Mouse (Mus musculus): ENCODE measurements around the gene Gm8947.

Gm8947 gene

GRCm38 (mm10) chr1:151224536-151224935, 32.4 kb downstream of the Gm8947 start:
- DNase-seq (ENCODE audit: low spot score) = no peak

DNA sequence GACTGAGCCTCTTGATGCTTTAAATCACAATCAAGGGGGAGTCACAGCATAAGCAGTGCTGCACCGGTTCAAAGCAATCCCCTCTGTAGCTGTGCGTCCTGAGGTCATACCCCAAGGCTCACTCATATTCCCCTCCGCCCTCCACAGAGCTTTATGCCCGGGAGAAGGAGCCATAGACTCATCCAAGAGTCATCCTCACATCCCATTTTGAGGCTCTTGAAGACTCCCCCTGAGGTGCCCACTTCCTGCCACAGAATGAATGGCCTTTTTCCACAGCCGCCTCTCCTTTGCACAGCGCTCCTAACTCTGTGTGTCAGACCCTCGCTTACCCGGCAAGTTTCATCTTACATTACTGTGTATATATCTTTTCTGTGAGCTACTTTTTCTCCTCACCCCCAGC, 35.3 kb downstream of the Gm8947 start:
- DNase-seq (ENCODE audit: low spot score) = no peak

- no peak for DNase-seq (ENCODE audit: low spot score)
Observed at GRCm38 (mm10) chr1:151228320-151228989, 36.3 kb downstream of the Gm8947 start.

- DNase-seq (ENCODE audit: low spot score) = no peak
Observed at GRCm38 (mm10) chr1:151232346-151232745, 40.2 kb downstream of the Gm8947 start.

DNA sequence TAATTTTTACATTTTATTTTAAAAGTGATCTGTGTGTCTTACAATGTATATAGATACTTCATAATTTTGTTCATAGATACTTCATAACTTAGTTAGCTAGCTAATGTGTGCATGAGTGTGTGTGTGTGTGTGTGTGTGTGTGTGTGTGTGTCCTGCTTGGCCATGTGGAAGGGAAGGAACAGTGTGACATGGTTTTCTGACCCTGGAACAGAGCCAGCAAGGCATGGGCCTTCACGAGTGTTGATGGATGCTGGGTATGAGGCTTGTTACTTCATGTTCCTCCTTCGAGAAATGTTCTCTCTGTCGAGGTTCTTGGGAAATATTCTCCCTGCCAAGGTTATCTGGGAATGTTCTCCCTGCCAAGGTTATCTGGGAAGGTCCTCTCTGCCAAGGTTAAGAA, 41.6 kb downstream of the Gm8947 start:
- DNase-seq (ENCODE audit: low spot score) = no peak

- no peak for DNase-seq (ENCODE audit: low spot score)
Observed at GRCm38 (mm10) chr1:151235574-151235973, 43.4 kb downstream of the Gm8947 start.

DNA sequence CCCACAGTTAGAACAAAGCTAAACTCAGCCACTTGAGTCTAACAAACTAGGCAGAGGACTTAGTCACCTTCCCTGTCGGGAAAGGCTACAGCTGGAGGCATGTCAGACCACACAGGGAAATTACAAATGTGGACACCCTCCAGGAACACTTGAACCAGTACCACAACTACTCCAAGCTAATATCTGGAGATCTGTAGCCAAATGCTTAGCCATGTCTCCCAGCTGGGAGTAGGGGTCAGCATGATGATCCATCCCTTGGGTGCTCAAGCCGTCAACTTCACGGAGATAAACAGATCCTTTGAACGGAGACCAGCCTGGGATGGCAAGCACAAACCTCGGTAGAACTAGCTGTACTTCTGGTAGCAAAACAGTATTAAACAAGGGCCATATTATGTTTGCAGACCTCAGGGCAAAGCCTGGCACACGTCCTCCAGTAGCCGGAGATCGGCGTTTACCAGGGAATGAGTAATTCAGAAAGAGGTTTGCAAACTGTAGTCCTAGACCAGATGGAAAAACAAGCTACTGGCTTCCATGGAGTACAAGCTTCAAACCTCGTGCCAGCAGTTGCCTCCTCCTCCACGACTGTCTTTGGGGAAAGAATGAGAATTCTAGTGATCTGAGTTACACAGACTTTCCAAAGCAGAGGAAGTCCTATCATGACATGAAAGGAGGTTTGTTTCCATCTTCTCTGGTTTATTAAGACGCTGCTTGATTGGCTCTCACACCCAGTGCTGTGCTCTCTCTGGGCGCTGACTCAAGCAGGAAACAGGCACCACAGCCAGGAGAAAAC, 44.2 kb downstream of the Gm8947 start:
- DNase-seq (ENCODE audit: low spot score) = no peak

GRCm38 (mm10) chr1:151237780-151238179, 45.6 kb downstream of the Gm8947 start:
- no peak for DNase-seq (ENCODE audit: low spot score)

DNA sequence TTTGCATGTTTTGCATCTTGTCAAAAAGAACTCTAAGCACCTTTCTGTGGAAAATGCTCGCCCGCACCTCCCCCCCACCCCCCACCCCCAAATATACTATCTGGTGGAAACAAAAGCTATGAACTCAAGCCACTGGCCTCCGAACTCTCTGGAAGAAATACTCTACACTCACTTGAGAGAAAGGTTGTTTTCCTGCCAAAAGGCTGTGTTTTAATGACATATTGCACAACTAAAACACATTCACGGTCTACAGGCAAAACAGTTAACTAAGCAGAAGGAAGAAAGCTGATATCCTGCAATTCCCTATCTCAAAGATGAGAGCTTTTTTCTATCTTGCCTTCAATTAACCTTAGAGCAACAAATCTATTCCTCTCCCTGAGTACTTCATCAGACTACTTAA, 51.2 kb downstream of the Gm8947 start:
- DNase-seq (ENCODE audit: low spot score) = no peak

All from ovary, postnatal 10 days (tissue).